Mouse (Mus musculus): Measurements from ENCODE around the gene Adgrg3. TPM values are rescaled to one million over a fixed set of nuclear protein-coding genes. Genes with fewer than 3 reads are reported as not detected.

Gene Adgrg3
- 1.9 TPM in 2 replicates for polyA plus RNA-seq (2016; fragmentation: Nextera tagmentation; extraction: Ambion mirVana)

DNA sequence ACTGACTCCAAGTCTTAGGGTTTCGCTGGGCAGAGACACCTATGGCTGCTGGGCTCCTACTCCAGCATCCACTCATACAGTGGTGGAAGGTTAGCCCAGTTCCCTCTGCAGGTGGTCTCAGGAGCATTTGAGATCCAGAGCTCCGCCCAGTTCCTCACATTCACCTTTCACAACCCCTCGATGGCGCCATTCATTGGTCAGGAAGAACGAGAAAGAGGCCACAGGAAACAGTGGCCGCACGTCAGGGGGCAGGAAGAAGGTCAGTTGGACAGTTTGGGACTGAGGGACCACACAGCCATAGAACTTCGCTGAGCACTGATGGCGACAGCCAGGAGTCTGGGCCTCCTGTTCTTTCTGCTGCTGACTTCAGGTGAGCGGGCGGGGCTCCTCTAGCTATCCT lies at the start of gene Adgrg3:
Adgrg3 (plus strand) TSS at position 242 of the 400 bp plus-strand sequence.
- H3K36me3 ChIP-seq: peaks cover 25% of the 10 kb centered on the region
- peaks cover 5% of the 10 kb centered on the region; the same call in 1 of the 2 replicates for H3K4me1 ChIP-seq
- no peak within 1 kb of the TSS for H3K4me2 ChIP-seq (replicated peaks)
- no peaks in the 10 kb centered on the region for H3K9me3 ChIP-seq (replicated peaks)
- H3K9ac ChIP-seq: no peak within 1 kb of the TSS
- ATAC-seq (ENCODE audit: low FRiP score): no peak
- 85% methylated on average over 11 of the region's 11 CpGs for WGBS
- no peak within 1 kb of the TSS for H3K4me3 ChIP-seq
- H3K27me3 ChIP-seq: no peaks in the 10 kb centered on the region
- H3K27ac ChIP-seq: peak within 1 kb of the TSS; percentile 41; the same call in 1 of the 2 replicates

DNA sequence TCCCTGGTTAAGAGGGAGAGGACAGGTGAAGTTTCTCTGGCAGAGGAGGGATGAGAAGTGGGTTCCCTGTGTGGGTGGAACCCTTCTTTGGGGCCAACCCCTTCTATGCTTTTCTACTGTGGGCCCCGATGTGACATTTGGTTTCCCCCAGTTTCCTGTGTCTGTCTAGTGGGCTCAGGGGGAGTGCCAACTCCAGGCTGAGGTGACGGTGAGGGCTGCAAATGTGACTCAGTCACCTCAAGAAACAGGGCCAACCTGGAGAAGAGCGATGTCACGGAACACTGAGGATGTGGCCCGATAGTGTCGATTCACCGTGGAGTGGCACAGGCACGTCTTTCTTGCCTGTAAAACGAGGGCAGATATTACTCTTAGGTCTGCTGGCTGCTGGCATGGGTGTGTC lies 44.2 kb upstream of the Adgrg3 start:
- peaks cover 12% of the 10 kb centered on the region; the same call in 1 of the 2 replicates for H3K27me3 ChIP-seq
- no peak for ATAC-seq (ENCODE audit: low FRiP score)
- H3K36me3 ChIP-seq: no peaks in the 10 kb centered on the region
- no peak overlapping the region for H3K27ac ChIP-seq
- H3K4me2 ChIP-seq (replicated peaks): no peak overlapping the region
- no peak overlapping the region for H3K9ac ChIP-seq
- H3K4me3 ChIP-seq: no peak overlapping the region
- WGBS: 94% methylated on average over 9 of the region's 9 CpGs
- no peaks in the 10 kb centered on the region for H3K9me3 ChIP-seq (replicated peaks)
- H3K4me1 ChIP-seq: peaks cover 17% of the 10 kb centered on the region

DNA sequence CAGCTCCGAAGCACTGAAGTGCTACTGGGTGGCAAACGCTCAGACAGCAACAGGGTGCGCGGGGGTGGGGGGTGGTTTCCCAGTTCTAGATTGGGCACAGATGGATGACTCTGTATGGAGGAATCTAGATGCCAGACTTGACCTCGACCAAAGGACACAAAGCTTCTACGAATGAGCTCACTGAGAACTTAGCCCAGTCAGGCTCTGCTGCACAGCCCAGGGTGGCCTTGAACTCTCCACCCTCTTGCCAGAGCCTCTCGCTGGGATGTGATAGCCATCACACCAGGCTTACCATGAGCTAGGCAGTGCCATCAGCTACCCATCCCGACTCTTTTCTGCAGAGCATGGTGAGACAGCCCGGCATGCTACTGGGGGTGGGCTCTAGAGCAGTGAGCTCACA lies 43.7 kb upstream of the Adgrg3 start:
- Histone ChIP-seq H3K4me2 (replicated peaks) (no peak overlapping the region), H3K4me1 (peaks cover 18% of the 10 kb centered on the region), H3K9ac (no peak overlapping the region), H3K27ac (no peak overlapping the region), H3K4me3 (no peak overlapping the region), H3K9me3 (replicated peaks) (no peaks in the 10 kb centered on the region), H3K36me3 (no peaks in the 10 kb centered on the region), H3K27me3 (peaks cover 12% of the 10 kb centered on the region; the same call in 1 of the 2 replicates)
- WGBS: 80% methylated on average over 9 of the region's 9 CpGs
- no peak for ATAC-seq (ENCODE audit: low FRiP score)

DNA sequence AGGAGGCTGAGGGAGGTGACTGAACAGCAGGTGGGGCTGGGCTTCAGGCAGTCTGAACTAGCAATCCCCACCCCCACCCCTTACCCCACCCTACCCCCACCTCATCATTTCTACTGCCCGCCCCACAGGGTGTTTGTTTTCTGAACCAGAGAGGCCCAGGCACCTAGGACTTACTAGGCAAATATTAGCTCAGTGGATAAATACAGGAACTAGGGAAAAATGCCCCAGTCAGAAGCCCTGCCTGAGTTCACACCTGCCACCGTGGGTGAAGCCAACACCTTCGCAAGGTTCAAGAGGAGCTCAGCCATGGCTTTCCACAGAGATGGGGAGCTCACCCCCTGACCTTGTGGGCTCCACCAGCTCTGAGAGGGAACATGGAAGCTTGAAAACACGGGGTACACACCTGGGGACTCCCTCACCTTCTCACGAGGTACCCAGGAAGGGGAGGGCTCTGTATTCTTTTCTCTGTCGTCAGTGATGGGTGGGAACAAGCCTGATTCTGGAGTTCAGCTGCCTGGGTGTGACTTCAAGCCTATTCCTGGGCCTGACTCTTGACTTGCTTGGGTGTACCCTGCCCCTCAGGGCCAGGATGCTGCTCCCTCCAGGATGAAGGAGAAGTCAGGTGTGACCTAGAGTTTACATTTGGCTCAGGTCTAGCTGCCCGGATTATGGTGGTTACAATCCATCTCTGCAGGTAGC lies 42.9 kb upstream of the Adgrg3 start, which contains the start of gene Adgrg1:
Adgrg1 (plus strand) TSS at position 285 of the 699 bp plus-strand sequence.
- Histone ChIP-seq H3K27me3 (peaks cover 12% of the 10 kb centered on the region; the same call in 1 of the 2 replicates), H3K9ac (no peak within 1 kb of the TSS), H3K36me3 (no peaks in the 10 kb centered on the region), H3K4me1 (peaks cover 21% of the 10 kb centered on the region), H3K4me2 (replicated peaks) (no peak within 1 kb of the TSS), H3K27ac (no peak within 1 kb of the TSS), H3K4me3 (no peak within 1 kb of the TSS), H3K9me3 (replicated peaks) (no peaks in the 10 kb centered on the region)
- ATAC-seq (ENCODE audit: low FRiP score): no peak
- WGBS: 55% methylated on average over 7 of the region's 7 CpGs

DNA sequence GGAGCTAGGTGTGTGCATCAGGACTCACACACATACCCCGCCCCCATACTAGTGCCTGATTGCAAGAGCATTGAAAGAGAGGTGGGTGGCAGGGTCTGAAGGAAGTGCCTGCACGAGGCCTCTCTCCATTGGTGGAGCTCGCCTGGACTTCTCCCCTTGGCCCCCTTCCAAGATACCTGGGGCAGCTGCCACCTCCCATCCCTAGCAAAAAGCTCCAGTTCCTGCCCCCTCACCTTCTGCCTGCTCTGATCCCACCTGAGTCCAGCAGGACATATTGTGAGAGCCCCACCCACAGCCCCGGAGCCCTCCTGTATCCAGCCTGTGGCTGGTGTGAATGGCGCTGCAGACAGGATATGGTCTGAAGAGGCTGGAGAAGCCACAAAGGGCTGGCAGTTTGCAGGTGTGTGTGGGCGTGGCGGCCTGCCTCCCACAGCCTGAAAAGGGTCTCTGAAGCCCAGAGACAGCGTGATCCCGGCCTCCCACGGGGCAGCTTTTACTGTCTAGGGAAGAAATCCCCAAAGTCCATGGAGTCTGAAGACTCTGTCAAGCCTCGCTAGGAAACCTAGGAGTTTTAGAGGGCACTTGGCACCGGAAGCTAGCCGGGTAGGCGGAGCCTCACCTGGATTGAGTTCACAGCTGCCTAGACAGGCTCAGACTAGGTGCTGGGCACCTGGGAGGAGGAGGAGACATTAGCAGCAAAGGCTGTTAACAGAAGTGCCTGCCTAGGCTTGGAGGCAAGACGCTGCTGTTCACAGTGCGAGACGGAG lies 40.7 kb upstream of the Adgrg3 start:
- Histone ChIP-seq H3K9ac (0 out of 2 replicates have a peak overlapping the region, but pooled peaks have one; percentile 5), H3K9me3 (replicated peaks) (no peaks in the 10 kb centered on the region), H3K36me3 (no peaks in the 10 kb centered on the region), H3K27me3 (peaks cover 12% of the 10 kb centered on the region; the same call in 1 of the 2 replicates), H3K4me1 (peaks cover 29% of the 10 kb centered on the region), H3K27ac (no peak overlapping the region), H3K4me2 (replicated peaks) (peak overlapping the region; percentile 36), H3K4me3 (peak overlapping the region; percentile 15; the same call in 1 of the 2 replicates)
- no peak for ATAC-seq (ENCODE audit: low FRiP score)
- WGBS: 18% methylated on average over 17 of the region's 17 CpGs

DNA sequence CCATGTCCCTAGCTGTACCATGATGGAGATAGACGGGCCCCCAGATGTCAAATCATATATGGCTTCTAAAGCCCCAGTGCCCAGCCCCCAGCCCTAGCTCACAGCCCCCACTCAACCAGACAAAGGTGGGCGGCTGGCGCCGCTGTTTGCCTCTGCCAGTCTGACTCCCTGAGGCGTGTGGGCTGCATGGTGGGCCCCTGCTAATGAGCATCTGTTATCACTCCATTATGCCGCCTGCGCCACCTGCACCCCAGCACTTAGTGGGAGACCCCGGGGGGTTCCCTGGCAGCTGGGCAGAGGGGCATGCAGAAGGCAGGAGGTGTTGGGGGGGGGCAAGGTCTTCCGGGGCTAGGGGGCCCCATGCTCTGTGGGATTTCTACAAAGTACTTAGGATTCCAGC lies 39.4 kb upstream of the Adgrg3 start:
- peak overlapping the region; percentile 24; the same call in 1 of the 2 replicates for H3K27ac ChIP-seq
- 0 out of 2 replicates have a peak overlapping the region, but pooled peaks have one; percentile 8 for H3K9ac ChIP-seq
- peaks cover 42% of the 10 kb centered on the region for H3K4me1 ChIP-seq
- H3K36me3 ChIP-seq: no peaks in the 10 kb centered on the region
- peak; percentile 83 for ATAC-seq (ENCODE audit: low FRiP score)
- H3K4me2 ChIP-seq (replicated peaks): peak overlapping the region; percentile 36; the same call in 1 of the 2 replicates
- 22% methylated on average over 9 of the region's 9 CpGs for WGBS
- no peaks in the 10 kb centered on the region for H3K9me3 ChIP-seq (replicated peaks)
- peaks cover 12% of the 10 kb centered on the region; the same call in 1 of the 2 replicates for H3K27me3 ChIP-seq
- no peak overlapping the region for H3K4me3 ChIP-seq

DNA sequence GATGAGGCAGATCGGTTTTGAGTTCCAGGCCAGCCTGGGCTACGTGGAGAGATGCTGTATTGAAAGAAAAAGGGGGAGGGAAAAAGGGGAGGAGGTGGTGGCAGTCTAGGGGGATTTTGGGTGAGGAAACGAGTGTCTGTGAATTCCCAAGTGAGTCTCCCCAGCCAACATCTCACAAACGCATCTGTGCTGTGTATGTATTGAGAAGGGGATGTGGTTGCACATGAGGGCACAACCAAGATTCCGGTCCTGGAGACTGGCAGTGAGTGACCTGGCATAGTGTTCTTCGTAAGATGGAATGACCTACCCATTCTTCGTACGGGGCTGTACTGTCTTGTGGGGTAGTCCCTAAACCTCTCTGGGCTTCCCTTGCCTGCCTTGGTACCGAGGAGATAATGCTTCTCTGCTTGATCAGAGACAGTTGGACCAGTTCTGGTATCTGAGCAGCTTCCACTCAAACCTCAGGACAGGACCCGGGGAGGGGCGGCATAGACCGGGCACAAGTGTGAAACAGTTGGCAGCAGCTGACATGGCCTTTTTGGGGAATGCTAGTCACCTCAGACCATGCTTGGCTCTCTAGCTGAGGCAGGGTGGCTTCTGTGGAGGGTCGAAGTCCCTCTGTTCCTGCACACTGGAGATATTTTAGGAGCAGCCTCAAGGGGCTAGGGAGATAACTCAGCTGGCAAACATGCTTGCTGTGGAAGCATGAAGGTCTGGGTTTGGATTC lies 38.7 kb upstream of the Adgrg3 start:
- no peak overlapping the region; the same call in 1 of the 2 replicates for H3K27ac ChIP-seq
- 68% methylated on average over 13 of the region's 13 CpGs for WGBS
- ATAC-seq (ENCODE audit: low FRiP score): no peak
- H3K9me3 ChIP-seq (replicated peaks): no peaks in the 10 kb centered on the region
- no peak overlapping the region for H3K4me2 ChIP-seq (replicated peaks)
- H3K36me3 ChIP-seq: no peaks in the 10 kb centered on the region
- peaks cover 12% of the 10 kb centered on the region; the same call in 1 of the 2 replicates for H3K27me3 ChIP-seq
- H3K4me3 ChIP-seq: no peak overlapping the region
- H3K9ac ChIP-seq: no peak overlapping the region
- peaks cover 48% of the 10 kb centered on the region for H3K4me1 ChIP-seq

DNA sequence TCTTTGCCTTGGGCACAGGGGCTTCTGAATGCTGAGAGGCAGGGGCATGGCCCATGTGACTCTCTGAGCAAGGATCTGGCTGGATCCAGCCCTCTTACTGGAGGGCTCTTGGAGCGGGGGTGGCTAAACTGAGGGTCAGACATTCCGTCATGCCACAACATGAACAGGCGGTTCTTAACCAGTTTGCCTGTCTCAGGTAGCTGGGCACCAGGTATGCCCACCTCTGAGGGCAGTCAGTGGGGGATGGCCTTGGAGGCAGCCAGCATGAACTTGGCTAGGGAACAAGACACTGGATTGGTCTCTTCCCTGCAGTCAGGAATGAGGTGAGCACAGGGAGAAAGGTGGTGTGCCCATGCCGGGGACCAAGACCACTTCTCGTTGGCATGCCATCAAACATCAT lies 37.3 kb upstream of the Adgrg3 start:
- no peaks in the 10 kb centered on the region for H3K36me3 ChIP-seq
- H3K27ac ChIP-seq: no peak overlapping the region
- no peak for ATAC-seq (ENCODE audit: low FRiP score)
- H3K9ac ChIP-seq: no peak overlapping the region
- H3K4me2 ChIP-seq (replicated peaks): no peak overlapping the region
- 89% methylated on average over 5 of the region's 5 CpGs for WGBS
- H3K4me1 ChIP-seq: peaks cover 58% of the 10 kb centered on the region
- no peaks in the 10 kb centered on the region for H3K9me3 ChIP-seq (replicated peaks)
- H3K27me3 ChIP-seq: peaks cover 7% of the 10 kb centered on the region; the same call in 1 of the 2 replicates
- no peak overlapping the region for H3K4me3 ChIP-seq

DNA sequence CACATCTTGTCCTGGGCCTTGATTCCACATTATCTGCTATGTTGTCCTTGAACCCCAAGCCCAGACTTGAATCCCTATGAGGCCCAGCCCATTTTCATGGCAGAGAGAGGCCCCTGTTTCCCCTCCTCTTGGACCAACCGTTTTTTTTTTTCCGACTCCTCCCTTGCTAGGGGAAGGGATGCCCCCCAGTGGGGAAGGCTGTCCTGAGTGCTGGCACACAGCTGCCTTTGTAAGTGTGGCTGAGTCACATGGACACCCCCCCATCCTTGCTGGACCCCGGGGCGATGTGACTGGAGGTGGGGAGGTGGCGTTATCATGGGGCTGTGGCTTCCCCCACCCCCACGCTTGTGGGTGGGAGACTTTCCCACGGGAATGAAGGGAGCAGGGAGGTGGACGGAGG lies 36.5 kb upstream of the Adgrg3 start:
- H3K9me3 ChIP-seq (replicated peaks): no peaks in the 10 kb centered on the region
- ATAC-seq (ENCODE audit: low FRiP score): no peak
- no peak overlapping the region for H3K27ac ChIP-seq
- H3K4me2 ChIP-seq (replicated peaks): no peak overlapping the region
- H3K27me3 ChIP-seq: peaks cover 7% of the 10 kb centered on the region; the same call in 1 of the 2 replicates
- no peaks in the 10 kb centered on the region for H3K36me3 ChIP-seq
- H3K4me3 ChIP-seq: no peak overlapping the region
- 63% methylated on average over 8 of the region's 8 CpGs for WGBS
- H3K9ac ChIP-seq: no peak overlapping the region
- H3K4me1 ChIP-seq: peaks cover 62% of the 10 kb centered on the region

DNA sequence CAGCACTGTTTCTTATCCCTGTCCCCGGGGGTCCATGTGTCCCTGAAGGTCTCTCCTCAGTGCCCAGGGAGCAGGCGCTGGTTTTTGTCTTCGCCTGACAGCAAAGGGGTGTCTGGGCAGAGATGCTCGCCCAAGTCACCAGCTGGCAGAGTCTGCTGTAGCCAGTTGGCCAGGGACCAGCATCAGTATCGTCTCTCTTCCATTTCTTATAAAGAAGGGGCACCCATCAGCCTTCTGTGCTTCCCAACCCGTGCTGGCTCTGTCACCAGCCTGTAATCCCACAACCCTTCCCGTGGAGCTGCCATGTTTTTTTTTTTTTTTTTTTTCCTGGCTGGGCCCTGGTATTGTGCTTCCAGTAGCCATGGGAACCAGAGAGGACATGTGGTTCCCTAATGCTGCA lies 35.6 kb upstream of the Adgrg3 start:
- H3K27ac ChIP-seq: 0 out of 2 replicates have a peak overlapping the region, but pooled peaks have one; percentile 36
- no peaks in the 10 kb centered on the region for H3K36me3 ChIP-seq
- WGBS: 59% methylated on average over 7 of the region's 7 CpGs
- ATAC-seq (ENCODE audit: low FRiP score): no peak
- H3K4me2 ChIP-seq (replicated peaks): no peak overlapping the region
- H3K4me1 ChIP-seq: peaks cover 69% of the 10 kb centered on the region
- H3K4me3 ChIP-seq: no peak overlapping the region
- H3K27me3 ChIP-seq: peaks cover 2% of the 10 kb centered on the region; the same call in 1 of the 2 replicates
- H3K9ac ChIP-seq: no peak overlapping the region
- no peaks in the 10 kb centered on the region for H3K9me3 ChIP-seq (replicated peaks)

DNA sequence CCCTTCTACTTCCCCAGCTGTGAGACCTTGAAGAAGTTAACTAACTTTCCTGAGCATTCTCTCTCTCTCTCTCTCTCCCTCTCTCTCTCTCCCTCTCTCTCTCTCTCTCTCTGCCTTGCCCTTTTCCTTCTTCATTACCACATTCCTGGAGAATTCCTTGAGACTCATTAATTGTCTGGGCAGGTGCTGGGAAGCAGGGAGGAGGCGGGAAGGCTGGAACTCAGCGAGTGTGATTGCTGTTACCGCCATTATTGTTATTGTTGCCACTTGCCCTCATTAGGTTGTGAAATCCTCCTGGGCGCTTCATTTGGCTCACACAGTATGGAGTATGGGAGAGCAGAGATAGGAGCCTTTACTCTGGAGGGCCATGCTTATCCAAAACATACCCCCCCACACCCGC lies 34.3 kb upstream of the Adgrg3 start:
- H3K4me1 ChIP-seq: peaks cover 64% of the 10 kb centered on the region
- no peaks in the 10 kb centered on the region for H3K9me3 ChIP-seq (replicated peaks)
- no peak overlapping the region for H3K9ac ChIP-seq
- H3K4me2 ChIP-seq (replicated peaks): no peak overlapping the region
- H3K27ac ChIP-seq: no peak overlapping the region
- no peak for ATAC-seq (ENCODE audit: low FRiP score)
- no peak overlapping the region for H3K4me3 ChIP-seq
- no peaks in the 10 kb centered on the region for H3K27me3 ChIP-seq
- no peaks in the 10 kb centered on the region for H3K36me3 ChIP-seq
- WGBS: 14% methylated on average over 5 of the region's 5 CpGs
